Mouse (Mus musculus) cerebellum, adult (tissue): Measurements from ENCODE around the gene Cd244a.

Experiments
- ATAC-seq: cut with Nextera tagmentation; 2 replicates; pipeline ENCODE4 v1.9.2; 2017; ENCODE audit warnings: mild to moderate bottlenecking, moderate library complexity, mixed read lengths; ENCODE audit not compliant: insufficient number of reproducible peaks, low FRiP score, low TSS enrichment

Gene Cd244a

GRCm38 (mm10) chr1:171643612-171644011 lies 84.6 kb downstream of the Cd244a start:
- no peak for ATAC-seq

DNA sequence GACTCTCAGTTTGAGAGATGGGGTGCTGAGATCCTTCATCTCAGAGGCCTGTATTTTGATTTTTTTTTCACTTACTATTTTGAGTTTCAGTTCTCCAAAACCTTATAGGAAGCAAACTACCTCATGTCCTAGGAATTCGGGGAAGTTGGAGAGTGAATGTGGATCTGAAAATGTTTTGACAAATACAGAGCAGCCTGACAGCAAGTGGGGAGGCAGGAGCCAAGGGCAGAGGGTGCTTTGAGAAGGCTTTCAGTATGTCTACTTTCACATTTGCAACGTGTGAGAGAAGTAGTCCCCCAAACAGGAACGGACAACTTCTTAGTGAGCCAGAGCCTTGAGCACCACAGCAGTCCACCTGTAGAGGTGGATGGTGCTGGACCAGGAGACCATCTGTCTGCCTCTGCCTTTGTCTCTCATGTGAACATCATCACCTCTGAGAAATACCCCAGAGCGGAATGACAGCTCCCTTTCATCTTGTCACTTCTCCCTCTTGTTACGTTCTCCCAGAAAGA lies 87.5 kb downstream of the Cd244a start:
- ATAC-seq: no peak

- no peak for ATAC-seq
These were observed 88.7 kb downstream of the Cd244a start for GRCm38 (mm10) chr1:171647716-171648115.

- ATAC-seq: no peak
These were observed 89.8 kb downstream of the Cd244a start for GRCm38 (mm10) chr1:171648840-171649239.

DNA sequence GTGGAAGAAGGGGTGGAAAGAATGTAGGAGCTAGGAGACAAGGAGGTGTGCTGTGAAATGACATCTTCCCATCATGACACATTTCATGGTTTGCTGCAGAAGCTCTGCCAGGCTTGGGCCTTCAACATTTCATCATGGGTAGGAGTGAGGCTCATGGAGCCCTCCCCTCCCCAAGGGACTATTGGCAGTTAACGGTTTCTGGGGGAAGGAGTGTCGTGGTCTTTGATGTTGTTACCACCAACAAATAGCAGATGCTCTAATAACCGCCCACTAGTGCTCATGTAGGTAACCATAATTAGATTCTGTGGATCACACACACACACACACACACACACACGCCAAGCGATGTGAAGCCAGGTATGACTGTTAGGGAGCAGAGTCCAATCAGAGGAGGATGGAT lies 93.7 kb downstream of the Cd244a start, which contains the start of gene Slamf7:
Gene Slamf7 (minus strand): TSS at position 302 of the 400 bp plus-strand sequence.
- no peak for ATAC-seq

- no peak for ATAC-seq
These were observed 99.6 kb downstream of the Cd244a start for GRCm38 (mm10) chr1:171658561-171658991.
